Mouse (Mus musculus) embryonic facial prominence, embryonic 13.5 days (tissue): Measurements from ENCODE around the gene Olfr1500. TPM values are rescaled to one million over a fixed set of nuclear protein-coding genes. Genes with fewer than 3 reads are reported as not detected.
"Not testable (repeated sequence)": the region's sequence is repeated elsewhere in the genome, so short reads cannot be mapped to it uniquely, and the experiment has no call there.

Experiments used
- ATAC-seq: fragments of 200-750 bp; cut with Nextera tagmentation; 2 replicates; pipeline ENCODE4 v1.8.0; 2017; ENCODE audit warnings: low read depth; ENCODE audit not compliant: insufficient number of reproducible peaks, insufficient read depth, low FRiP score, low TSS enrichment
- H3K27ac ChIP-seq: fragments of 300-500 bp; sonication (generic); 2 replicates; pipeline ENCODE4 v1.5.1; 2015; ENCODE audit warnings: moderate library complexity, mild to moderate bottlenecking, inconsistent platforms
- H3K27me3 ChIP-seq: fragments of 300-500 bp; sonication (generic); 2 replicates; pipeline ENCODE4 v1.6.1; 2015; ENCODE audit warnings: mild to moderate bottlenecking, inconsistent platforms
- H3K36me3 ChIP-seq: fragments of 300-500 bp; sonication (generic); 2 replicates; pipeline ENCODE4 v1.6.1; 2015; ENCODE audit warnings: mild to moderate bottlenecking, inconsistent platforms
- H3K4me1 ChIP-seq: fragments of 300-500 bp; sonication (generic); 2 replicates; pipeline ENCODE4 v1.6.1; 2015; ENCODE audit warnings: inconsistent platforms
- H3K4me2 ChIP-seq: fragments of 300-500 bp; sonication (generic); 2 replicates; pipeline ENCODE4 v1.6.1; 2015; ENCODE audit warnings: moderate library complexity, mild to moderate bottlenecking, inconsistent platforms
- H3K4me3 ChIP-seq: fragments of 300-500 bp; sonication (generic); 2 replicates; pipeline ENCODE4 v1.5.1; 2015; ENCODE audit warnings: mild to moderate bottlenecking, inconsistent platforms
- H3K9ac ChIP-seq: fragments of 300-500 bp; sonication (generic); 2 replicates; pipeline ENCODE4 v1.6.1; 2015; ENCODE audit warnings: mild to moderate bottlenecking, inconsistent platforms
- H3K9me3 ChIP-seq: fragments of 300-500 bp; sonication (generic); 2 replicates; pipeline ENCODE4 v1.6.1; 2016; ENCODE audit warnings: inconsistent platforms
- WGBS: fragments of 180-500 bp; shearing (Covaris S2); methylation state at CpG from one replicate; pipeline ENCODE4 v1.1.7; 2015; ENCODE audit warnings: mixed read lengths; 5-methylcytosine and 5-hydroxymethylcytosine counted together
- polyA plus RNA-seq: library from polyadenylated mRNA; unstranded; fragments of >200 nt; fragmentation: Nextera tagmentation; extraction: Ambion mirVana; gene quantifications from 2 replicates; pipeline ENCODE4 v1.2.1, GENCODE M21; 2015

Gene Olfr1500
- not detected in 2 replicates for polyA plus RNA-seq

- Histone ChIP-seq H3K4me1 (no peaks in the 10 kb centered on the region), H3K9ac (no peak within 1 kb of the TSS), H3K27me3 (no peaks in the 10 kb centered on the region), H3K4me3 (no peak within 1 kb of the TSS), H3K4me2 (no peak within 1 kb of the TSS), H3K36me3 (no peaks in the 10 kb centered on the region), H3K9me3 (no peaks in the 10 kb centered on the region), H3K27ac (no peak within 1 kb of the TSS)
- no peak for ATAC-seq
Observed at GRCm38 (mm10) chr19:13830388-13830787, at the start of gene Olfr1500. Olfr1500 (minus strand) TSS chr19:13830488.

- no peak within 1 kb of the TSS for H3K27ac ChIP-seq
- no peaks in the 10 kb centered on the region for H3K36me3 ChIP-seq
- no peak within 1 kb of the TSS for H3K9ac ChIP-seq
- no peak within 1 kb of the TSS for H3K4me3 ChIP-seq
- no peaks in the 10 kb centered on the region for H3K27me3 ChIP-seq
- ATAC-seq = no peak
- no peaks in the 10 kb centered on the region for H3K9me3 ChIP-seq
- 91% methylated on average over 1 of the region's 1 CpGs for WGBS
- no peak within 1 kb of the TSS for H3K4me2 ChIP-seq
- H3K4me1 ChIP-seq = no peaks in the 10 kb centered on the region
Observed at GRCm38 (mm10) chr19:13861495-13861894, 31.2 kb upstream of the Olfr1500 start, which contains the start of gene Olfr1502. Olfr1502 (plus strand) TSS chr19:13861795.

GRCm38 (mm10) chr19:13850592-13850991, 20.3 kb upstream of the Olfr1500 start, which contains the start of gene Olfr1501:
Olfr1501 (minus strand) TSS chr19:13850692.
- not testable (repeated sequence) for H3K4me3 ChIP-seq, H3K27me3 ChIP-seq, H3K27ac ChIP-seq, H3K9ac ChIP-seq, H3K4me1 ChIP-seq, H3K36me3 ChIP-seq, ATAC-seq, H3K9me3 ChIP-seq, H3K4me2 ChIP-seq

- no peak overlapping the region for H3K27ac ChIP-seq
- H3K9ac ChIP-seq = no peak overlapping the region
- no peaks in the 10 kb centered on the region for H3K4me1 ChIP-seq
- no peaks in the 10 kb centered on the region for H3K36me3 ChIP-seq
- no peak overlapping the region for H3K4me2 ChIP-seq
- WGBS = 66% methylated on average over 3 of the region's 3 CpGs
- no peaks in the 10 kb centered on the region for H3K9me3 ChIP-seq
- H3K27me3 ChIP-seq = no peaks in the 10 kb centered on the region
- ATAC-seq = no peak
- H3K4me3 ChIP-seq = no peak overlapping the region
Observed at GRCm38 (mm10) chr19:13828447-13828846, 1.8 kb downstream of the Olfr1500 start.

- H3K27me3 ChIP-seq = no peaks in the 10 kb centered on the region
- no peak overlapping the region for H3K4me3 ChIP-seq
- H3K4me2 ChIP-seq = no peak overlapping the region
- no peak for ATAC-seq
- no peaks in the 10 kb centered on the region for H3K36me3 ChIP-seq
- H3K9me3 ChIP-seq = no peaks in the 10 kb centered on the region
- no peaks in the 10 kb centered on the region for H3K4me1 ChIP-seq
- H3K9ac ChIP-seq = no peak overlapping the region
- WGBS = 67% methylated on average over 5 of the region's 5 CpGs
- H3K27ac ChIP-seq = no peak overlapping the region
Observed at GRCm38 (mm10) chr19:13820847-13821246, 9.4 kb downstream of the Olfr1500 start.

GRCm38 (mm10) chr19:13819347-13819746, 10.9 kb downstream of the Olfr1500 start, which contains the start of gene Olfr1499:
Olfr1499 (minus strand) TSS chr19:13819447.
- Histone ChIP-seq H3K4me3 (no peak within 1 kb of the TSS), H3K36me3 (no peaks in the 10 kb centered on the region), H3K4me2 (no peak within 1 kb of the TSS), H3K4me1 (no peaks in the 10 kb centered on the region), H3K27ac (no peak within 1 kb of the TSS), H3K9ac (no peak within 1 kb of the TSS), H3K27me3 (no peaks in the 10 kb centered on the region), H3K9me3 (no peaks in the 10 kb centered on the region)
- ATAC-seq = no peak

- no peak overlapping the region for H3K9ac ChIP-seq
- H3K4me3 ChIP-seq = no peak overlapping the region
- H3K9me3 ChIP-seq = no peaks in the 10 kb centered on the region
- ATAC-seq = no peak
- no peaks in the 10 kb centered on the region for H3K36me3 ChIP-seq
- H3K4me1 ChIP-seq = no peaks in the 10 kb centered on the region
- no peak overlapping the region for H3K27ac ChIP-seq
- WGBS = 34% methylated on average over 5 of the region's 5 CpGs
- H3K27me3 ChIP-seq = no peaks in the 10 kb centered on the region
- no peak overlapping the region for H3K4me2 ChIP-seq
Observed at GRCm38 (mm10) chr19:13818827-13819226, 11.5 kb downstream of the Olfr1500 start.

- no peak overlapping the region for H3K4me2 ChIP-seq
- ATAC-seq = no peak
- no peaks in the 10 kb centered on the region for H3K36me3 ChIP-seq
- no peaks in the 10 kb centered on the region for H3K4me1 ChIP-seq
- no peaks in the 10 kb centered on the region for H3K27me3 ChIP-seq
- no peak overlapping the region for H3K9ac ChIP-seq
- H3K27ac ChIP-seq = no peak overlapping the region
- WGBS = 65% methylated on average over 2 of the region's 2 CpGs
- no peaks in the 10 kb centered on the region for H3K9me3 ChIP-seq
- no peak overlapping the region for H3K4me3 ChIP-seq
Observed at GRCm38 (mm10) chr19:13812823-13813222, 17.5 kb downstream of the Olfr1500 start.

GRCm38 (mm10) chr19:13805486-13805885, 24.8 kb downstream of the Olfr1500 start:
- not testable (repeated sequence) for H3K4me3 ChIP-seq, ATAC-seq, H3K4me2 ChIP-seq, H3K36me3 ChIP-seq, H3K27me3 ChIP-seq, H3K9ac ChIP-seq, H3K27ac ChIP-seq, H3K4me1 ChIP-seq, H3K9me3 ChIP-seq
- 64% methylated on average over 1 of the region's 1 CpGs for WGBS

- Histone ChIP-seq H3K27me3 (no peaks in the 10 kb centered on the region), H3K27ac (no peak within 1 kb of the TSS), H3K9ac (no peak within 1 kb of the TSS), H3K9me3 (no peaks in the 10 kb centered on the region), H3K4me1 (no peaks in the 10 kb centered on the region), H3K36me3 (no peaks in the 10 kb centered on the region), H3K4me3 (no peak within 1 kb of the TSS), H3K4me2 (no peak within 1 kb of the TSS)
- no peak for ATAC-seq
Observed at GRCm38 (mm10) chr19:13798102-13798501, 32.2 kb downstream of the Olfr1500 start, which contains the start of gene Olfr1497. Olfr1497 (minus strand) TSS chr19:13798202.

- no peaks in the 10 kb centered on the region for H3K36me3 ChIP-seq
- no peak within 1 kb of the TSS for H3K9ac ChIP-seq
- H3K4me1 ChIP-seq = no peaks in the 10 kb centered on the region
- 86% methylated on average over 1 of the region's 1 CpGs for WGBS
- H3K4me2 ChIP-seq = no peak within 1 kb of the TSS
- no peak within 1 kb of the TSS for H3K27ac ChIP-seq
- ATAC-seq = no peak
- no peak within 1 kb of the TSS for H3K4me3 ChIP-seq
- no peaks in the 10 kb centered on the region for H3K9me3 ChIP-seq
- no peaks in the 10 kb centered on the region for H3K27me3 ChIP-seq
Observed at GRCm38 (mm10) chr19:13777578-13777977, 52.7 kb downstream of the Olfr1500 start, which contains the start of gene Olfr1496. Olfr1496 (plus strand) TSS chr19:13777878.
